Mouse (Mus musculus): Measurements from ENCODE around the gene Dhx32. TPM values are rescaled to one million over a fixed set of nuclear protein-coding genes. Genes with fewer than 3 reads are reported as not detected.
"Not testable (repeated sequence)": the region's sequence is repeated elsewhere in the genome, so short reads cannot be mapped to it uniquely, and the experiment has no call there.

The Dhx32 gene
- total RNA-seq, 2 experiments from 2014 or later, result 51.6 to 53.0 TPM

- intact Hi-C loops (cut with DNase I), result no loop called here
- DNase-seq (ENCODE audit: extremely low spot score in 1 of 2, low spot score in 2 of 2), result no peak
These were observed 39.8 kb downstream of the Dhx32 start for GRCm38 (mm10) chr7:133742530-133743325.

- intact Hi-C loops (cut with DNase I), result no loop called here
- no peak for DNase-seq (ENCODE audit: extremely low spot score in 1 of 2, low spot score in 2 of 2)
These were observed 42.0 kb downstream of the Dhx32 start for GRCm38 (mm10) chr7:133740558-133740957.

- DNase-seq (ENCODE audit: extremely low spot score in 1 of 2, low spot score in 2 of 2), result no peak
- intact Hi-C loops (cut with DNase I), result no loop called here
These were observed 50.4 kb downstream of the Dhx32 start for GRCm38 (mm10) chr7:133731971-133732645.

GRCm38 (mm10) chr7:133730324-133731191 lies 52.0 kb downstream of the Dhx32 start:
- DNase-seq (ENCODE audit: extremely low spot score in 1 of 2, low spot score in 2 of 2), result no peak
- intact Hi-C loops (cut with DNase I), result no loop called here

- intact Hi-C loops (cut with DNase I), result no loop called here
- no peak for DNase-seq (ENCODE audit: extremely low spot score in 1 of 2, low spot score in 2 of 2)
These were observed 53.2 kb downstream of the Dhx32 start for GRCm38 (mm10) chr7:133729351-133729750.

GRCm38 (mm10) chr7:133727027-133727426 lies 55.5 kb downstream of the Dhx32 start:
- no peak for DNase-seq (ENCODE audit: extremely low spot score in 1 of 2, low spot score in 2 of 2)
- intact Hi-C loops (cut with DNase I), result no loop called here

- intact Hi-C loops (cut with DNase I), result no loop called here
These were observed 57.0 kb downstream of the Dhx32 start for GRCm38 (mm10) chr7:133725571-133725970.

GRCm38 (mm10) chr7:133724844-133725243 lies 57.7 kb downstream of the Dhx32 start:
- peak in 1 of 2 experiments; percentile 42 for DNase-seq (ENCODE audit: extremely low spot score in 1 of 2, low spot score in 2 of 2)
- intact Hi-C loops (cut with DNase I), result no loop called here

More at GRCm38 (mm10) chr7:133725571-133725970, 57.0 kb downstream of the Dhx32 start:
- no peak for DNase-seq (ENCODE audit: extremely low spot score in 1 of 2, low spot score in 2 of 2)

GRCm38 (mm10) chr7:133720616-133721015 lies 61.9 kb downstream of the Dhx32 start:
- no peak for DNase-seq (ENCODE audit: extremely low spot score in 1 of 2, low spot score in 2 of 2)
- intact Hi-C loops (cut with DNase I), result no loop called here

- intact Hi-C loops (cut with DNase I), result loop anchor here (5.0 kb wide), 1 partner anchor 61 kb away; no protein-coding TSS in a partner anchor
- no peak for DNase-seq (ENCODE audit: extremely low spot score in 1 of 2, low spot score in 2 of 2)
These were observed 63.9 kb downstream of the Dhx32 start for GRCm38 (mm10) chr7:133718580-133718979.

GRCm38 (mm10) chr7:133715387-133715786 lies 67.1 kb downstream of the Dhx32 start:
- intact Hi-C loops (cut with DNase I), result loop anchor here (5.0 kb wide), 1 partner anchor 58 kb away; no protein-coding TSS in a partner anchor

GRCm38 (mm10) chr7:133707301-133707700 lies 75.2 kb downstream of the Dhx32 start:
- intact Hi-C loops (cut with DNase I), result no loop called here
- no peak for DNase-seq (ENCODE audit: extremely low spot score in 1 of 2, low spot score in 2 of 2)

More at GRCm38 (mm10) chr7:133715387-133715786, 67.1 kb downstream of the Dhx32 start:
- DNase-seq (ENCODE audit: extremely low spot score in 1 of 2, low spot score in 2 of 2), result no peak

GRCm38 (mm10) chr7:133703906-133704305 lies 78.6 kb downstream of the Dhx32 start:
- intact Hi-C loops (cut with DNase I), result no loop called here
- no peak for DNase-seq (ENCODE audit: extremely low spot score in 1 of 2, low spot score in 2 of 2)

GRCm38 (mm10) chr7:133702333-133702732 lies 80.2 kb downstream of the Dhx32 start:
- intact Hi-C loops (cut with DNase I), result no loop called here
- DNase-seq (ENCODE audit: extremely low spot score in 1 of 2, low spot score in 2 of 2), result no peak

- no peak for DNase-seq (ENCODE audit: extremely low spot score in 1 of 2, low spot score in 2 of 2)
- intact Hi-C loops (cut with DNase I), result no loop called here
These were observed 81.2 kb downstream of the Dhx32 start for GRCm38 (mm10) chr7:133701366-133701765.

- DNase-seq (ENCODE audit: extremely low spot score in 1 of 2, low spot score in 2 of 2), result no peak
- intact Hi-C loops (cut with DNase I), result no loop called here
These were observed 82.6 kb downstream of the Dhx32 start for GRCm38 (mm10) chr7:133699885-133700284.

GRCm38 (mm10) chr7:133698021-133698709 lies 84.4 kb downstream of the Dhx32 start:
- intact Hi-C loops (cut with DNase I), result no loop called here
- no peak for DNase-seq (ENCODE audit: extremely low spot score in 1 of 2, low spot score in 2 of 2)

- intact Hi-C loops (cut with DNase I); DNase-seq (ENCODE audit: extremely low spot score in 1 of 2, low spot score in 2 of 2): not testable (repeated sequence)
These were observed 96.9 kb downstream of the Dhx32 start for GRCm38 (mm10) chr7:133685644-133686043.

Data from left cerebral cortex, postnatal 10 days (tissue).